Mouse (Mus musculus) stomach, postnatal 0 days (tissue): ENCODE measurements at regions not wholly inside any gene's neighbourhood (a gene's known extent, or its start where the extent isn't known, plus 50 kb on each side); places are given as distances from the start of the nearest gene placed in this dataset.

Experiments
- ATAC-seq: fragments of 200-750 bp; cut with Nextera tagmentation; 2 replicates; pipeline ENCODE4 v1.8.0; 2017; ENCODE audit not compliant: low FRiP score, low TSS enrichment
- DNase-seq: peaks from one replicate; pipeline ENCODE4 v3.0.0-alpha.2; 2016; ENCODE audit warnings: low spot score
- H3K27ac ChIP-seq: fragments of 300-500 bp; sonication (generic); replicated peaks from 2 replicates; pipeline ENCODE4 v1.5.1; 2014; ENCODE audit warnings: mild to moderate bottlenecking, control low read depth
- H3K27me3 ChIP-seq: fragments of 300-500 bp; sonication (generic); 2 replicates; pipeline ENCODE4 v1.6.1; 2014; ENCODE audit warnings: low read length; ENCODE audit not compliant: control insufficient read depth, insufficient read depth
- H3K36me3 ChIP-seq: fragments of 300-500 bp; sonication (generic); 2 replicates; pipeline ENCODE4 v1.6.1; 2014; ENCODE audit warnings: low read length, mixed read lengths; ENCODE audit not compliant: control insufficient read depth, insufficient read depth
- H3K4me1 ChIP-seq: fragments of 300-500 bp; sonication (generic); replicated peaks from 2 replicates; pipeline ENCODE4 v1.6.1; 2014; ENCODE audit warnings: antibody characterized with exemption; ENCODE audit not compliant: control insufficient read depth, insufficient read depth
- H3K4me2 ChIP-seq: fragments of 300-500 bp; sonication (generic); replicated peaks from 2 replicates; pipeline ENCODE4 v1.6.1; 2014; ENCODE audit warnings: low read depth, mild to moderate bottlenecking, control low read depth, moderate library complexity
- H3K4me3 ChIP-seq: fragments of 300-500 bp; sonication (generic); 2 replicates; pipeline ENCODE4 v1.5.1; 2014; ENCODE audit warnings: low read depth, low read length, control low read depth
- H3K9ac ChIP-seq: fragments of 300-500 bp; sonication (generic); 2 replicates; pipeline ENCODE4 v1.6.1; 2014; ENCODE audit warnings: mild to moderate bottlenecking, low read length, control low read depth, mixed read lengths
- H3K9me3 ChIP-seq: fragments of 300-500 bp; sonication (generic); 2 replicates; pipeline ENCODE4 v1.6.1; 2016; ENCODE audit warnings: low read length; ENCODE audit not compliant: control insufficient read depth
- CTCF ChIP-seq: IDR thresholded peaks from 2 replicates; pipeline ENCODE4 v1.5.1; 2016; ENCODE audit warnings: antibody characterized with exemption, low read depth, mild to moderate bottlenecking, moderate library complexity
- EP300 ChIP-seq: optimal IDR thresholded peaks from 2 replicates; pipeline ENCODE3; 2016; ENCODE audit warnings: antibody characterized with exemption
- WGBS: fragments of 180-500 bp; shearing (Covaris S2); extraction: QIAGEN DNeasy Blood & Tissue Kit; methylation state at CpG from one replicate; pipeline ENCODE4 v1.1.7; 2014; 5-methylcytosine and 5-hydroxymethylcytosine counted together

GRCm38 (mm10) chr4:87501791-87502190, 271.5 kb upstream of the Slc24a2 start:
- ATAC-seq (no peak), DNase-seq (no peak)
- Histone ChIP-seq H3K9ac (no peak overlapping the region), H3K4me3 (no peak overlapping the region), H3K27me3 (no peaks in the 10 kb centered on the region), H3K4me1 (no peaks in the 10 kb centered on the region), H3K36me3 (no peaks in the 10 kb centered on the region), H3K27ac (no peak overlapping the region), H3K9me3 (no peaks in the 10 kb centered on the region), H3K4me2 (no peak overlapping the region)
- 81% methylated on average over 4 of the region's 4 CpGs for WGBS
- TF ChIP-seq CTCF (no peak), EP300 (no peak)

- Histone ChIP-seq H3K4me1 (no peaks in the 10 kb centered on the region), H3K27ac (no peak overlapping the region), H3K9me3 (no peaks in the 10 kb centered on the region), H3K9ac (no peak overlapping the region), H3K4me3 (no peak overlapping the region), H3K4me2 (no peak overlapping the region), H3K27me3 (no peaks in the 10 kb centered on the region), H3K36me3 (no peaks in the 10 kb centered on the region)
- TF ChIP-seq CTCF (no peak), EP300 (no peak)
- no peak for ATAC-seq
- 69% methylated on average over 2 of the region's 2 CpGs for WGBS
- no peak for DNase-seq
Measured at GRCm38 (mm10) chr4:87500441-87500840, 270.2 kb upstream of the Slc24a2 start.

DNA sequence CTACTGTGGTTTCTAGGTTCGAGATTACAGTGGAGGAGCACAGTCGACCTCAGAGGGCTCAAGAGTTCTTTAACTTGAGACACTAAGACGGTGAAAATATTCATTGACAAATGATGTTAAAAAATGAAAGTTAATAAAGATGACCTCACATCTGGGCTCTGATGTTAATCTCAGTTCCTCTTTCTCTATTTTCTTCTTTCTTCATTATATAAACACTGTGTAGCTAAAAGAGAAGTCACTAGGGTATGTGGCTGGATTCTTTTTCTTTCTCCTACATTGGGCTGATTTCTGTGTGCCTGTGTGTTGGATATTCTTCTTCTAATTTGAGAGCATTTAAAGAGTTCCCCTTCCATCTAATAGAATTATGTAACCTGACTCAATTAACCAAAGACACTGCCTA, 257.5 kb upstream of the Slc24a2 start:
- Histone ChIP-seq H3K4me1 (no peaks in the 10 kb centered on the region), H3K9me3 (no peaks in the 10 kb centered on the region), H3K4me2 (no peak overlapping the region), H3K9ac (no peak overlapping the region), H3K27me3 (no peaks in the 10 kb centered on the region), H3K4me3 (no peak overlapping the region), H3K27ac (no peak overlapping the region), H3K36me3 (no peaks in the 10 kb centered on the region)
- TF ChIP-seq EP300 (no peak), CTCF (no peak)
- DNase-seq (no peak), ATAC-seq (no peak)
- WGBS, result 78% methylated on average over 3 of the region's 3 CpGs

GRCm38 (mm10) chr4:87475537-87475936, 245.3 kb upstream of the Slc24a2 start:
- no peaks in the 10 kb centered on the region for H3K4me1 ChIP-seq
- no peaks in the 10 kb centered on the region for H3K27me3 ChIP-seq
- no peak overlapping the region for H3K4me2 ChIP-seq
- no peak for ATAC-seq
- no peak overlapping the region for H3K9ac ChIP-seq
- TF ChIP-seq EP300, result no peak
- TF ChIP-seq CTCF, result no peak
- DNase-seq, result no peak
- H3K36me3 ChIP-seq, result no peaks in the 10 kb centered on the region
- H3K27ac ChIP-seq, result no peak overlapping the region
- no peaks in the 10 kb centered on the region for H3K9me3 ChIP-seq
- 81% methylated on average over 1 of the region's 1 CpGs for WGBS
- no peak overlapping the region for H3K4me3 ChIP-seq

GRCm38 (mm10) chr4:87473331-87474039, 243.2 kb upstream of the Slc24a2 start:
- H3K27me3 ChIP-seq, result no peaks in the 10 kb centered on the region
- no peak overlapping the region for H3K4me2 ChIP-seq
- H3K9ac ChIP-seq, result no peak overlapping the region
- no peaks in the 10 kb centered on the region for H3K4me1 ChIP-seq
- H3K4me3 ChIP-seq, result no peak overlapping the region
- TF ChIP-seq EP300 (no peak), CTCF (no peak)
- WGBS, result 91% methylated on average over 16 of the region's 16 CpGs
- H3K27ac ChIP-seq, result no peak overlapping the region
- ATAC-seq, result no peak
- no peaks in the 10 kb centered on the region for H3K36me3 ChIP-seq
- no peak for DNase-seq
- no peaks in the 10 kb centered on the region for H3K9me3 ChIP-seq

DNA sequence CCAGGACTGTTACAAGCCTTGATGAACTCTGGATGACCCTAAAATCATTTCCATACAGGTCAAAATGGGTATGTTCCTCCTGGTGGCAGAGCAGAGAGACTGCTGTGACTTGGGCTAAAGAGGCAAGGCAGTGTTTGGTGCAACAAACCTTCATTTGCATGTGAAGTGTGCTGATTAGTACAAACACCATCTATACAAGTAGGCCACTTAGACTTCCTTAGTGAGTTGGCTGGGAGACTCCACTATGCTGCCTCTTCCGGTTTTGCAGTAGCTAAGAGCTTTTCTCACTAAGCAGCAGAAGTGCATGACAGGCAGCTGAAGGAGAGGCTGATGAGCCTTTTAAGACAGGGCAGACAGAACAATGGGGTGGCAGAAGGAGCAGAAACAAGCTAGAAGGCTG, 242.5 kb upstream of the Slc24a2 start:
- H3K4me1 ChIP-seq, result no peaks in the 10 kb centered on the region
- H3K4me3 ChIP-seq, result no peak overlapping the region
- H3K9me3 ChIP-seq, result no peaks in the 10 kb centered on the region
- ATAC-seq (no peak; the same call in 1 of the 2 replicates), DNase-seq (no peak)
- no peak overlapping the region for H3K27ac ChIP-seq
- 62% methylated on average over 1 of the region's 1 CpGs for WGBS
- no peaks in the 10 kb centered on the region for H3K27me3 ChIP-seq
- H3K4me2 ChIP-seq, result no peak overlapping the region
- no peak overlapping the region for H3K9ac ChIP-seq
- TF ChIP-seq CTCF (no peak), EP300 (no peak)
- no peaks in the 10 kb centered on the region for H3K36me3 ChIP-seq
